Mouse (Mus musculus) MEL (cell line): ENCODE measurements around the gene Agl. TPM values are rescaled to one million over a fixed set of nuclear protein-coding genes. Genes with fewer than 3 reads are reported as not detected.

Experiments used
- DNase-seq: peaks from one replicate; pipeline ENCODE4 v3.0.0; 2011; ENCODE audit warnings: low read depth, low spot score
- H3K27ac ChIP-seq: 2 replicates; pipeline ENCODE4 v1.5.1; 2012; ENCODE audit warnings: low read depth, mild to moderate bottlenecking, control low read depth, low read length, moderate library complexity; ENCODE audit not compliant: control insufficient read depth
- H3K27me3 ChIP-seq, 2 experiments: fragments of 150-350 bp in 1 of 2; sonication (generic) in 1 of 2; 2 replicates each; pipeline ENCODE4 v1.6.1; 2012; ENCODE audit warnings: low read length in 2 of 2, mild to moderate bottlenecking in 2 of 2, improper control_type of control experiment in 1 of 2, moderate library complexity in 1 of 2; ENCODE audit not compliant: insufficient read depth in 2 of 2, control insufficient read depth in 1 of 2
- H3K36me3 ChIP-seq, 2 experiments: 2 replicates each; pipeline ENCODE4 v1.6.1; 2012 to 2014; ENCODE audit warnings: low read length in 2 of 2, improper control_type of control experiment in 1 of 2, inconsistent platforms in 1 of 2, mild to moderate bottlenecking in 1 of 2; ENCODE audit not compliant: insufficient read depth in 2 of 2, control insufficient read depth in 1 of 2
- H3K4me1 ChIP-seq, 2 experiments: fragments of 150-350 bp in 1 of 2; sonication (generic) in 1 of 2; 2 replicates each; pipeline ENCODE4 v1.6.1; 2012; ENCODE audit warnings: low read length in 2 of 2, improper control_type of control experiment in 1 of 2, mild to moderate bottlenecking in 1 of 2; ENCODE audit not compliant: insufficient read depth in 2 of 2, control insufficient read depth in 1 of 2
- H3K4me3 ChIP-seq, 2 experiments: fragments of 150-350 bp in 1 of 2; sonication (generic) in 1 of 2; 2 replicates each; pipeline ENCODE4 v1.5.1; 2012; ENCODE audit warnings: low read depth in 2 of 2, low read length in 2 of 2, mild to moderate bottlenecking in 2 of 2, moderate library complexity in 2 of 2, control low read depth in 1 of 2, improper control_type of control experiment in 1 of 2; ENCODE audit not compliant: control insufficient read depth in 1 of 2, insufficient read depth in 1 of 2
- H3K79me2 ChIP-seq: 2 replicates; pipeline ENCODE4 v1.6.1; 2012; ENCODE audit warnings: mild to moderate bottlenecking, low read length, moderate library complexity; ENCODE audit not compliant: control insufficient read depth, poor library complexity, insufficient read depth
- H3K9ac ChIP-seq: 2 replicates; pipeline ENCODE4 v1.6.1; 2012; ENCODE audit warnings: low read depth, mild to moderate bottlenecking, control low read depth, low read length, moderate library complexity; ENCODE audit not compliant: control insufficient read depth, poor library complexity, severe bottlenecking
- H3K9me3 ChIP-seq: fragments of 150-350 bp; sonication (generic); replicated peaks from 2 replicates; pipeline ENCODE4 v1.6.1; 2012; ENCODE audit warnings: mild to moderate bottlenecking, low read length, improper control_type of control experiment, moderate library complexity; ENCODE audit not compliant: insufficient read depth
- CHD1 ChIP-seq: IDR thresholded peaks from 2 replicates; pipeline ENCODE4 v1.6.1; 2012; ENCODE audit warnings: low read depth, mild to moderate bottlenecking, inconsistent platforms, low read length, improper control_type of control experiment
- CHD2 ChIP-seq: IDR thresholded peaks from 2 replicates; pipeline ENCODE4 v1.6.1; 2011; ENCODE audit warnings: low read length, improper control_type of control experiment
- E2F4 ChIP-seq: IDR thresholded peaks from 2 replicates; pipeline ENCODE4 v1.6.1; 2011; ENCODE audit warnings: low read depth, low read length, improper control_type of control experiment, borderline replicate concordance
- HCFC1 ChIP-seq: IDR thresholded peaks from 2 replicates; pipeline ENCODE4 v1.6.1; 2012; ENCODE audit warnings: low read depth, mild to moderate bottlenecking, inconsistent platforms, low read length, improper control_type of control experiment, moderate library complexity
- JUND ChIP-seq: IDR thresholded peaks from 2 replicates; pipeline ENCODE4 v1.6.1; 2011; ENCODE audit warnings: low read depth, mild to moderate bottlenecking, improper control_type of control experiment, low read length
- KAT2A ChIP-seq: conservative IDR thresholded peaks from 2 replicates; pipeline ENCODE4 v1.6.1; 2012; ENCODE audit warnings: low read depth, low read length, improper control_type of control experiment, inconsistent platforms
- MAFK ChIP-seq: IDR thresholded peaks from 2 replicates; pipeline ENCODE4 v1.6.1; 2011; ENCODE audit warnings: low read depth, mild to moderate bottlenecking, low read length, improper control_type of control experiment, borderline replicate concordance
- MAX ChIP-seq: IDR thresholded peaks from 2 replicates; pipeline ENCODE4 v1.6.1; 2011; ENCODE audit warnings: low read length, improper control_type of control experiment
- MAZ ChIP-seq: IDR thresholded peaks from 2 replicates; pipeline ENCODE4 v1.6.1; 2012; ENCODE audit warnings: low read depth, mild to moderate bottlenecking, inconsistent platforms, low read length, improper control_type of control experiment
- MEF2A ChIP-seq: IDR thresholded peaks from 2 replicates; pipeline ENCODE4 v1.6.1; 2014; ENCODE audit warnings: low read depth, mild to moderate bottlenecking, inconsistent platforms, low read length, improper control_type of control experiment; ENCODE audit not compliant: poor library complexity, insufficient replicate concordance, severe bottlenecking; ENCODE audit errors: extremely low read depth
- MYB ChIP-seq: IDR thresholded peaks from 2 replicates; pipeline ENCODE4 v1.6.1; 2011; ENCODE audit warnings: mild to moderate bottlenecking, low read depth, low read length, improper control_type of control experiment
- MYC ChIP-seq: IDR thresholded peaks from 2 replicates; pipeline ENCODE4 v1.6.1; 2011; ENCODE audit warnings: low read depth, mild to moderate bottlenecking, low read length, improper control_type of control experiment, moderate library complexity
- NELFE ChIP-seq: IDR thresholded peaks from 2 replicates; pipeline ENCODE4 v1.6.1; 2011; ENCODE audit warnings: low read depth, low read length, improper control_type of control experiment
- POLR2A ChIP-seq, 2 experiments: IDR thresholded peaks; 2 replicates each; pipeline ENCODE4 v1.6.1; 2011 to 2012; ENCODE audit warnings: low read length in 2 of 2, mild to moderate bottlenecking in 2 of 2, control low read depth in 1 of 2, improper control_type of control experiment in 1 of 2, low read depth in 1 of 2, moderate library complexity in 1 of 2; ENCODE audit not compliant: control insufficient read depth in 1 of 2, insufficient read depth in 1 of 2, poor library complexity in 1 of 2
- RAD21 ChIP-seq: IDR thresholded peaks from 2 replicates; pipeline ENCODE4 v1.6.1; 2011; ENCODE audit warnings: mild to moderate bottlenecking, low read depth, low read length, improper control_type of control experiment
- SIN3A ChIP-seq: IDR thresholded peaks from 2 replicates; pipeline ENCODE4 v1.6.1; 2012; ENCODE audit warnings: low read length, improper control_type of control experiment, inconsistent platforms
- TAL1 ChIP-seq: IDR thresholded peaks from 2 replicates; pipeline ENCODE4 v1.6.1; 2012; ENCODE audit warnings: mild to moderate bottlenecking, inconsistent platforms, low read length, moderate library complexity, mixed read lengths
- USF2 ChIP-seq, 2 experiments: IDR thresholded peaks; 2 replicates each; pipeline ENCODE4 v1.6.1; 2011 to 2012; ENCODE audit warnings: improper control_type of control experiment in 2 of 2, low read length in 2 of 2, borderline replicate concordance in 1 of 2, inconsistent platforms in 1 of 2, low read depth in 1 of 2, mild to moderate bottlenecking in 1 of 2; ENCODE audit not compliant: insufficient read depth in 1 of 2
- ZKSCAN1 ChIP-seq: IDR thresholded peaks from 2 replicates; pipeline ENCODE4 v1.6.1; 2012; ENCODE audit warnings: low read depth, mild to moderate bottlenecking, inconsistent platforms, low read length, improper control_type of control experiment, moderate library complexity
- ZMIZ1 ChIP-seq: IDR thresholded peaks from 2 replicates; pipeline ENCODE4 v1.6.1; 2012; ENCODE audit warnings: low read depth, mild to moderate bottlenecking, inconsistent platforms, low read length, improper control_type of control experiment, moderate library complexity
- polyA plus RNA-seq, 2 experiments: library from polyadenylated mRNA; stranded (reverse) in 1 of 2; unstranded in 1 of 2; fragments of >175 nt in 1 of 2; fragments of >200 nt in 1 of 2; gene quantifications; 2 replicates each; pipeline versions ENCODE4 v1.2.1 to v1.2.4; 2012; ENCODE audit warnings: low replicate concordance in 2 of 2, low read depth in 1 of 2; ENCODE audit not compliant: insufficient read length in 2 of 2, insufficient read depth in 1 of 2, missing spikeins in 1 of 2
- total RNA-seq: library from RNA; depleted of rRNA; stranded (reverse); fragments of 300-350 nt; gene quantifications from 2 replicates; pipeline ENCODE4 v1.2.3, GENCODE M21; 2012

Agl gene
- total and polyA plus RNA-seq, 3 experiments, result 4.6 to 21.1 (median 11.9) TPM

DNA sequence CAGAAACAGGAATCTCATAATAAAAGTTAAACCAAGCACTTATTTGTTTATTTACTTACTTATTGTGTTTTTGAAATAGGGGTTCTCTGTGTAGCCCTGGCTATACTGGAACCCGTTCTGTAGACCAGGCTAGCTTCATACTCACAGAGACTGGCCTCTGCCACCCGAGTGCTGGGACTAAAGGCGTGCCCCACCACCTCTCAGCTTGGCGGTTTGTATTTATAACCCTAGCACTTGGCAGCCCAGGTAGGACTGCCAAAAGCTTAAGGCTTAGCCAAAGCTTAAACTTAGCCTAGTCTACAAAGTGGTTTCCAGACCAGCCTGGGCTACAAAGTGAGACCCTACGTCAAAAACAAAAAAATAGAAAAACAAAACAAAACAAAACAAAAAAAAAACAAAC, 19.1 kb downstream of the Agl start:
- H3K27ac ChIP-seq, result no peak overlapping the region
- no peaks in the 10 kb centered on the region; a peak in 1 of 4 replicates for H3K4me1 ChIP-seq
- peaks cover 0 to 2% of the 10 kb centered on the region in 2 experiments; a peak in 1 of 4 replicates for H3K36me3 ChIP-seq
- no peak overlapping the region for H3K9ac ChIP-seq
- DNase-seq, result no peak
- H3K4me3 ChIP-seq, result no peak overlapping the region
- no peaks in the 10 kb centered on the region for H3K9me3 ChIP-seq
- no peaks in the 10 kb centered on the region for H3K79me2 ChIP-seq
- H3K27me3 ChIP-seq, result no peaks in the 10 kb centered on the region
- TF ChIP-seq MEF2A, result no peak
- TF ChIP-seq NELFE, result no peak
- TF ChIP-seq RAD21, result no peak
- TF ChIP-seq USF2 (IDR thresholded peaks at IDR 0.05; ENCODE audit: borderline replicate concordance in 1 of 2, insufficient read depth in 1 of 2, low read depth in 1 of 2, low read length in 2 of 2), result no peak
- TF ChIP-seq ZMIZ1, result no peak
- no peak for TF ChIP-seq TAL1
- no peak for TF ChIP-seq E2F4
- no peak for TF ChIP-seq MYB
- no peak for TF ChIP-seq JUND
- TF ChIP-seq, all 39 proteins: peak for 0

DNA sequence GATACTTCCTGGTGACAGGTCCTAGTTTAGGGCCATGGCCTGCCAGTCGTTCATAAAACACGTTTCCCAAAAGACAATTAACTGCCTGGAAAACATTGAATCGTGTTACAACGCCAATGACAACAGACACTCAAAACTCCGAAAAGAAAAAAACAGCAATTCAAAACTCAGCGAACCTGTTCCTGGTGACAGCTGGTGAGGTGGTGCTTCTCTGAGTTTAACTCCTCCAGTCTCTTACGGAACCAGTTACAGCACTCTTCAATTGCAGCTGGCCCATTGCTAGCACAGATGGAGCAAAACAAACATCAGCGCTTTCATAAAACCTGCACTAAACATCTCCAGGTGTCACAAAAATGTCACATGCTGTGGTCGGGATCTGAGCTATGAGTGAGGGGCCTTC, 21.4 kb downstream of the Agl start:
- H3K4me3 ChIP-seq, result no peak overlapping the region
- no peak overlapping the region for H3K9ac ChIP-seq
- no peaks in the 10 kb centered on the region for H3K9me3 ChIP-seq
- H3K4me1 ChIP-seq, result no peaks in the 10 kb centered on the region; a peak in 1 of 4 replicates
- H3K27ac ChIP-seq, result no peak overlapping the region
- TF ChIP-seq SIN3A (no peak), MAFK (no peak), HCFC1 (no peak), MYC (no peak), CHD1 (no peak), TAL1 (no peak), POLR2A (IDR thresholded peaks at IDR 0.05; ENCODE audit: control insufficient read depth in 1 of 2, insufficient read depth in 1 of 2, low read depth in 1 of 2, low read length in 2 of 2, poor library complexity in 1 of 2) (no peak), E2F4 (no peak), USF2 (IDR thresholded peaks at IDR 0.05; ENCODE audit: borderline replicate concordance in 1 of 2, insufficient read depth in 1 of 2, low read depth in 1 of 2, low read length in 2 of 2) (no peak), MAX (no peak), MAZ (no peak), JUND (no peak), KAT2A (no peak), ZKSCAN1 (no peak), CHD2 (no peak)
- DNase-seq, result no peak
- H3K79me2 ChIP-seq, result no peaks in the 10 kb centered on the region
- H3K27me3 ChIP-seq, result no peaks in the 10 kb centered on the region
- H3K36me3 ChIP-seq, result no peaks in the 10 kb centered on the region; a peak in 1 of 4 replicates
